Mouse (Mus musculus) heart, adult 2 months (tissue): ENCODE results near the gene Asf1b. TPM values are rescaled to one million over a fixed set of nuclear protein-coding genes. Genes with fewer than 3 reads are reported as not detected.

Experiments used
- DNase-seq, 2 experiments: peaks; one replicate each; pipeline ENCODE4 v3.0.0; 2021
- H3K27ac ChIP-seq: fragments of 200-600 bp; 2 replicates; pipeline ENCODE4 v1.8.1; 2022
- H3K27me3 ChIP-seq: fragments of 200-500 bp; 2 replicates; pipeline ENCODE4 v1.6.1; 2012; ENCODE audit warnings: mild to moderate bottlenecking, low read length, inconsistent platforms, mixed read lengths; ENCODE audit not compliant: control insufficient read depth, insufficient read depth
- H3K36me3 ChIP-seq: fragments of 200-500 bp; 2 replicates; pipeline ENCODE4 v1.6.1; 2012; ENCODE audit warnings: low read length, inconsistent platforms; ENCODE audit not compliant: control insufficient read depth, insufficient read depth
- H3K4me1 ChIP-seq: fragments of 200-500 bp; 2 replicates; pipeline ENCODE4 v1.6.1; 2011; ENCODE audit warnings: low read length; ENCODE audit not compliant: control insufficient read depth, insufficient read depth
- H3K4me3 ChIP-seq: fragments of 200-600 bp; 2 replicates; pipeline ENCODE4 v1.8.1; 2022
- H3K79me2 ChIP-seq: fragments of 200-500 bp; replicated peaks from 2 replicates; pipeline ENCODE4 v1.6.1; 2012; ENCODE audit warnings: mild to moderate bottlenecking, inconsistent platforms, low read length, moderate library complexity, mixed read lengths; ENCODE audit not compliant: control insufficient read depth, insufficient read depth
- H3K9ac ChIP-seq: fragments of 200-500 bp; 2 replicates; pipeline ENCODE4 v1.6.1; 2012; ENCODE audit warnings: low read depth, mild to moderate bottlenecking, control low read depth, inconsistent platforms, low read length, mixed read lengths
- CTCF ChIP-seq: fragments of 200-600 bp; IDR thresholded peaks from 2 replicates; pipeline ENCODE4 v1.8.1; 2022; ENCODE audit warnings: antibody characterized with exemption, mild to moderate bottlenecking, moderate library complexity
- EP300 ChIP-seq: fragments of 200-500 bp; IDR thresholded peaks from 2 replicates; pipeline ENCODE4 v1.6.1; 2011; ENCODE audit warnings: low read depth, low read length, control low read depth; ENCODE audit not compliant: insufficient read depth
- POLR2A ChIP-seq: fragments of 200-500 bp; IDR thresholded peaks from 2 replicates; pipeline ENCODE4 v1.6.1; 2011; ENCODE audit warnings: mild to moderate bottlenecking, low read depth, low read length, control low read depth; ENCODE audit not compliant: insufficient read depth
- WGBS: fragments of 180-500 bp; shearing (Covaris S2); methylation state at CpG from one replicate; pipeline ENCODE4 v1.1.7; 2018; 5-methylcytosine and 5-hydroxymethylcytosine counted together
- intact Hi-C: fragments of 180-260 bp; cut with DNase I; formaldehyde crosslinking; loops from one replicate; pipeline ENCODE4 v1.15.1; 2025
- polyA plus RNA-seq: library from polyadenylated mRNA; depleted of rRNA; stranded (reverse); fragments of >200 nt; gene quantifications from 2 replicates; pipeline ENCODE4 v1.2.3, GENCODE M21; 2012
- total RNA-seq, 2 experiments: library from RNA; stranded (reverse); gene quantifications; 2 replicates each; pipeline ENCODE4 v1.2.3; 2021

The Asf1b gene
- total and polyA plus RNA-seq, 3 experiments = 1.7 to 2.2 (median 1.8) TPM

GRCm38 (mm10) chr8:83942446-83942845 is 12.9 kb upstream of the Asf1b start:
- no peak overlapping the region for H3K4me3 ChIP-seq
- H3K4me1 ChIP-seq = no peaks in the 10 kb centered on the region
- no peaks in the 10 kb centered on the region for H3K36me3 ChIP-seq
- TF ChIP-seq POLR2A (no peak), CTCF (no peak), EP300 (no peak)
- H3K27me3 ChIP-seq = no peaks in the 10 kb centered on the region
- H3K79me2 ChIP-seq = no peaks in the 10 kb centered on the region
- intact Hi-C loops = no loop called here
- no peak overlapping the region for H3K9ac ChIP-seq
- no peak for DNase-seq
- WGBS = 80% methylated on average over 1 of the region's 1 CpGs
- H3K27ac ChIP-seq = no peak overlapping the region

- Histone ChIP-seq H3K79me2 (no peaks in the 10 kb centered on the region), H3K9ac (no peak overlapping the region), H3K36me3 (no peaks in the 10 kb centered on the region), H3K27me3 (no peaks in the 10 kb centered on the region), H3K27ac (no peak overlapping the region), H3K4me1 (no peaks in the 10 kb centered on the region), H3K4me3 (no peak overlapping the region)
- 59% methylated on average over 3 of the region's 3 CpGs for WGBS
- intact Hi-C loops = no loop called here
- TF ChIP-seq CTCF (no peak), POLR2A (no peak), EP300 (no peak)
- DNase-seq = no peak
Observed at GRCm38 (mm10) chr8:83945540-83945939, 9.8 kb upstream of the Asf1b start.

GRCm38 (mm10) chr8:83954749-83955105 is 580 bp upstream of the Asf1b start:
- H3K4me3 ChIP-seq = peak overlapping the region; percentile 53
- no peaks in the 10 kb centered on the region for H3K36me3 ChIP-seq
- intact Hi-C loops = loop anchor here (2.0 to 5.0 kb wide), 2 partner anchors 44 to 287 kb away; partner anchors contain the start of gene Ptger1
- H3K9ac ChIP-seq = peak overlapping the region; percentile 15; the same call in 1 of the 2 replicates
- TF ChIP-seq CTCF = no peak
- no peak for TF ChIP-seq EP300
- no peak for TF ChIP-seq POLR2A
- no peaks in the 10 kb centered on the region for H3K4me1 ChIP-seq
- peak overlapping the region; percentile 64 for H3K27ac ChIP-seq
- 1% methylated on average over 14 of the region's 14 CpGs for WGBS
- no peaks in the 10 kb centered on the region for H3K27me3 ChIP-seq
- H3K79me2 ChIP-seq = no peaks in the 10 kb centered on the region
- DNase-seq = no peak

- H3K4me3 ChIP-seq = peak overlapping the region; percentile 53
- 2% methylated on average over 15 of the region's 15 CpGs for WGBS
- no peak overlapping the region for H3K27ac ChIP-seq
- H3K4me1 ChIP-seq = no peaks in the 10 kb centered on the region
- TF ChIP-seq CTCF = no peak
- DNase-seq = no peak
- H3K36me3 ChIP-seq = no peaks in the 10 kb centered on the region
- no peaks in the 10 kb centered on the region for H3K27me3 ChIP-seq
- no peak overlapping the region for H3K9ac ChIP-seq
- H3K79me2 ChIP-seq = no peaks in the 10 kb centered on the region
- intact Hi-C loops = loop anchor here (2.0 kb wide), 1 partner anchor 43 kb away; no protein-coding TSS in a partner anchor
Observed at GRCm38 (mm10) chr8:83955958-83956218, 581 bp downstream of the Asf1b start.

- no peak overlapping the region for H3K27ac ChIP-seq
- H3K4me1 ChIP-seq = no peaks in the 10 kb centered on the region
- no peak overlapping the region for H3K9ac ChIP-seq
- no peak overlapping the region for H3K4me3 ChIP-seq
- H3K36me3 ChIP-seq = no peaks in the 10 kb centered on the region
- WGBS = 10% methylated on average over 1 of the region's 1 CpGs
- peak; percentile 42 for TF ChIP-seq CTCF
- TF ChIP-seq EP300 = no peak
- TF ChIP-seq POLR2A = no peak
- intact Hi-C loops = no loop called here
- H3K79me2 ChIP-seq = no peaks in the 10 kb centered on the region
- no peaks in the 10 kb centered on the region for H3K27me3 ChIP-seq
- DNase-seq = no peak
Observed at GRCm38 (mm10) chr8:83956789-83957188, 1.5 kb downstream of the Asf1b start.

- intact Hi-C loops = no loop called here
Observed at GRCm38 (mm10) chr8:83964015-83964765, 8.9 kb downstream of the Asf1b start.

More at GRCm38 (mm10) chr8:83964015-83964765, 8.9 kb downstream of the Asf1b start:
- peak; percentile 61; the same call in 1 of the 2 replicates for TF ChIP-seq EP300
- no peak for TF ChIP-seq POLR2A
- no peak overlapping the region for H3K4me3 ChIP-seq
- peaks cover 3% of the 10 kb centered on the region for H3K4me1 ChIP-seq
- WGBS = 54% methylated on average over 5 of the region's 5 CpGs
- H3K27ac ChIP-seq = peak overlapping the region; percentile 72
- peak in 1 of 2 experiments; percentile 73 for DNase-seq
- no peaks in the 10 kb centered on the region for H3K27me3 ChIP-seq
- no peak overlapping the region for H3K9ac ChIP-seq
- H3K79me2 ChIP-seq = no peaks in the 10 kb centered on the region
- H3K36me3 ChIP-seq = no peaks in the 10 kb centered on the region; the same call in 1 of the 2 replicates
